Mouse (Mus musculus) neutrophil, adult 5-6 weeks (primary cell): ENCODE measurements around the gene Cwc22. TPM values are rescaled to one million over a fixed set of nuclear protein-coding genes. Genes with fewer than 3 reads are reported as not detected.

ENCODE experiments used
- ATAC-seq: fragments of 151-379, 151-347 bp; 2 replicates; pipeline ENCODE4 v1.8.0; 2017; ENCODE audit warnings: mild to moderate bottlenecking, moderate TSS enrichment; ENCODE audit not compliant: insufficient number of reproducible peaks, poor library complexity, low FRiP score, severe bottlenecking; ENCODE audit errors: extremely low read depth
- total RNA-seq: library from RNA; stranded (forward); fragments of 200-1000 nt; gene quantifications from 2 replicates; pipeline ENCODE4 v1.2.3, GENCODE M21; 2017

The Cwc22 gene
- total RNA-seq, 1 experiment from 2014 or later, result 106 TPM

DNA sequence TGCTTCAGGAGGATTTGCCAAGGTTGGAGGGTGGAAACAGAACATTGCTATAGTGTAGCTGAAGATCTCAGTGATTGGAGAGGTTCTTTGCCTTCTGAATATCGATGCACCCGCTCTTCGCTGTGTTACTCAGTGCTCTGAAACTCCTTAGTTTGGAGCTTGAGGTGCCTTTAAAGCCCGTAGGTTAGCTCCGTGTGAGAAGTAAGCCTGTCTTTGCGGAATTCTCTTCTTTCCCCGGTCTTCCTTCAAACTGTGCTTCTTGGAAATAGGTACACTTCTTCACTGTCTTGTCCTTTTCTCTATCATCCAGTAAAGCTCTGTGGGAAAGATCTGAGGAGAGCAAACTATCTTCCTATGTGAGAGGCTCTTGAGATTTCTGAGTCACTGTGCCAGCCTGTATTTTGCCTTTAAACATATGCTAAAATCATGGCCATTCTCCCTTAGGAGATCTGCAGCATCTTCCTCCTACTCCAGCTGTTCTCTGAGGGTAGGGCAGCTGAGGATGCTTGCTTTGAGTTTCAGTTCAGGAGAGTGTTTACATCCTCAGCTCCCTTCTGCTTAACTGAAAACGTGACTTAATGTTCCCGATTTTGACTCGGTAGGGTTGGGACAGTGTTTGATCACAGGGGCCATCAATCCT is 60.6 kb downstream of the Cwc22 start:
- no peak for ATAC-seq

DNA sequence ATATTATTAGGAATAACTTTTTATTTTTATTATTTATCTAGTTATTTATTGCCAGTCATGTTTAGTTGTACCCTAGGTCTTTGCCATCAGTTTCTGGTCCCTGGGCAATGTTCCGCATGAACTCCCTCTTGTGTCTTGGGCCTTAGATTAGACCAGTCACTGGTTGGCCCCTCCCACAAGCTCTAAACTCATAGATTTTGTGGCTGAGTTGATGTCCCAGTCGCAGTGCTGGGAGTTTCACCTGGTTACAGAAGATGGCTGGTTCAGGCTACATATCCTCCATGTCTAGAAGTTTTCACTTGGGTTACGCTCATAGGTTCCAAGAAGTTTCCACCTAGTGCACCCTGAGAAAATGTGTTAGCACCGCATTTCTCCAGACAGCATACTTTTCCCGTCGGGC is 61.1 kb downstream of the Cwc22 start:
- ATAC-seq, result no peak

DNA sequence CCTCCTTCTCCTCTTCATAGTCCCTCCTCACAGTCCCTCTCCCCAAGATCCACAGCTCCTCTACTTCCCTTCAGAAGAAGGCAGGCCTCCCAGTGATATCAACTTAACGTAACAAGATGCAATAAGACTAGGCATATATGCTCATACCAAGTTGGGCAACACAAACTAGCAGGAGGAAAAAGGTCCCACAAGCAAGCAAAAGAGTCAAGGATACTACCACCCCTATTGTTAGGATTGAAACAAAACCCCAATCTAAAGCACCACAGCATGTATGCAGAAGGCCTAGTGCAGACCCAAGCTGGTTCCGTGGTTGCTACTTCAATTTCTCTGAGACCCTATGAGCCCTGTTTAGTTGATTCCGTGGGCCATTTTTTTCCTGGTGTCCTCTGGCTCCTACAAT is 61.7 kb downstream of the Cwc22 start:
- no peak for ATAC-seq

DNA sequence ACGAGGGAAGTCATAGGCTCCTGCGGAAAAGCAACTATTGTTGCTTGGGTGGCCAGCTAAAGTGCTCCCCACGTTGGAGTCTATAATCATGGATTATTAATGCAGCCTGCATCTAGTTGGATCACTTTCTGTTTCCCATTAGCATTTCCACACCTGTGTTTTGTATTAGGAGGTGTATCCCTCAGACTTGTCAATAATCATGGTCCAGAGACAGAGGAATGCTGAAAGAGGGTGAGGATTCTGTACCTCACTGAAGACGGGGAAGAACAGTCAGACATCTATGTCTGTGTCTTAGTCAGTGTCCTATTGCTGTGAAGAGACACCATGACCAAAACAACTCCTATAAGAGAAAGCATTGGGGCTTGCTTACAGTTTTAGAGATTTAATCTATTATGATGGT is 63.2 kb downstream of the Cwc22 start:
- ATAC-seq, result no peak

DNA sequence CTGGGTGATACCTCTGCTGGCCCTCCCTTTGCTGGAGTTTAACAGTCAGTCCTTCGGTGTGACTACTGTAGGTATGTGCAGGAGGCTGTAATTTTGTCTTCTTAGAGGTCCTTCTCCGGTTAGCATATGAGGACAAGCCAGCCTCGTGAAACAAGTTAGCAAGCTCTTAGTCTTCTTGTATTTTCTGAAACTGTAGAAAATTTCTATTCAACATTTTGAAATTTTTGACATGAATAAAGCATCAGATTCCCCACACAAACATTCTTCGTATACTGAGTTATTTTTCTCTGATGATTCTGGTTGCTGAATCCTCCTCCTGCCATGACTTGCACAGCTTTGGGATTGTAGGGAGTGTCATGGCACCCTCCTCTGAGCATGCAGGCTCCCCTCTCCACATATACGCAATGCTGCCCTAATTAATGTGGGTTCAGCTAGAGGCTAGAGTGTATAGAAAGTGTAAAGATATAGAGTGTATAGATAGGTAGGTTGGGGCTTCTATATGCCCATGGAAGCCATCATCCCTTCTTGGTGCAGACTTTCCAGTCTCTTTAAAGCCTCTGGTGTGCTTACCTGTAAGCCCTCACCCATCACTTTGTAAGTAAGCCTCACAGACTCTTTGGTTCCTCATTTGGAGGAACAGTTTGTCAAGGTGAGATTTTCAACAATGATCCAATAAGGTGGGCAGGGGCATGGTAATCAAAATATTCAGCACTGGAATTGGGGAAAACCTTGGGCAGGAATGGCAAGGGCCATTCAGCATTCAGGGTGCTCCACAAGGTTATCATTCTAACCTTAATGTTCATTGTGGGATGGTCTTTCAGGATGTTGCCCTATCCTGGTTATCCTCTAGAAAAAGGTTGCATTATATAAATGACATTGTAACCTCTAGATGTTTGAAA is 64.6 kb downstream of the Cwc22 start:
- ATAC-seq, result no peak

DNA sequence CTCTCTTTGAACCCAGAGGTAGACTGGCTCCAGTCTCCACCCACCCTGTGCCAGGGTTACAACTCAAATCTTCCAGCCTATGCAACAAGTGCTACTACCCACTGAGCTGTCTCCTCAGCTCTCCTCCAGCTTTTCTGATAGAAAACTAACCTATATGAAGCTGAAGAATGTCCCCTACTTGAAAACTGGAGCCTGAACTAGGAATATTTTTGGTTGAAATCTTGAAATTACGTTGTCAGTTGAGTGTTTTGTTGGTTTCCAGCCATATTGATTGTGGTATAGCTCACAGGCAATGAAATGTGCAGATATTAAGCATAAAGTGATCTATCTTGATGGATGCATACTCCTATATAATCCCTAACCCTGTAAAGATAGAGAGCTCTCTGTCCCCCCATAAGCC is 65.8 kb downstream of the Cwc22 start:
- ATAC-seq, result no peak

DNA sequence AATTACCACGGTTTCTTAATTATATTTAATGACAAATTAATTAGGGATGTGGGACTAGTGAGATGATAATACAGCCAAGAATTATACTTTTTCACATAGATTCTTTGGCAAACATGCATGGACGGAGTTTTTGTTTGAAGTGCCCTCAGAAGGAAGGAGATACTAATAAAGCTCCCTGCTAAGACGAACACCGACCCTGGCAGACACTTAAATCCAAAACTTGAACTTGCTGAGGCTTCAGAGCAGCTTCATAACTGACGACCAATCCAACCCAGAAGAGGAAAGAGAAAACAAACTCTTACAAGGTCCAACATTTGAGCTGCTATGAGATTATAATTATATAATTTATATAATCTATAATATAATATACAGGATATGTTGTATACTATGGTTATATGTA is 66.4 kb downstream of the Cwc22 start:
- no peak for ATAC-seq

DNA sequence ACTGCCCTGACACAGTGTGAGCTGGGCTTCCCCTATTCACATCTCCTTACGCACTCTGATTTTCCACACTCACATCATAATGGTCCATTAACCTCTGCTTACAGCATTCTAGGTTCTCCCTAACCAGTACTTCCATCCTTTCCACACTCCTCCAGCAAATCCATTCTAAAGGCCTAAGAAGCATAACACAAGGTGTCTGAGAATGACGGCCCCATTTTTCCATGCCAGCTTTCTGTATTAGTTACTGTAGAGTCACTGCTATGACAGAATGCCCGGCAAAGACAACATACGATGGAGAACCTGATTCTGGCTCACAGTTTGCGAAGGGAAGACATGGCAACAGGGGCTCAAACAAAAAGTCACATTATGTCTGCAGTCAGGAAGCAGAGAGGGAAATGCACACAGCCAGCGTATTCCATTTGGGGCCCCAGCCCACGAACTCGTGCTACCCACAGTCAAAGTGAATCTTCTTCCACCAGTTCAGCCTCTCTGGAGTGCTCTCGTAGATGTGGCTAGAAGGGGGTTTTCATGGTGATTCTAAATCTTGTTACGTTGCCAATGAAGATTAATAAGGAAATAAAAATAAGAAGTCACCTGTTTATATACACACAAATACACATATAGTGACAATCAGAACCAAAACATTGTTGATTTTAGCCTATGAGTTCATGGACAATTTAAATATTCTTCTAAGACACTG is 68.9 kb downstream of the Cwc22 start:
- no peak for ATAC-seq

DNA sequence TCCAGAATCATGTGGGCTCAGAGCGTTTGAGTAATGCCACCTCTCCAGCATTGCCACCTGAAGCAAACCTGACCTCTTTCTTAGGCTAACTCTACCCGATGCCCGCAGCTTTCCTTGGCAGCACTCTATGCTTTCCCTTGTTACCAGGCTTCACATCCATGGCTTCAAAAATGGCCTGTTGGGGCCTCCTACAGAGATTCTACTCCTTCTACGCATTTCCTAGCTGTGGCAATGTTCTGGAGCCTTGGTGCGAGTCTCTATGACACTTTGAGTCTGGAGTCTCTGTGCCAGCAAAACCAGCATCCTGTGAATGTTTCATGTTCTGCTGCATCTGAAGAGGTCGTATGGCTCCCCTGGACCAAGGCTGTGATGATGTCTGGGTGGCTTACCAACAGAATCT is 69.8 kb downstream of the Cwc22 start:
- no peak for ATAC-seq

DNA sequence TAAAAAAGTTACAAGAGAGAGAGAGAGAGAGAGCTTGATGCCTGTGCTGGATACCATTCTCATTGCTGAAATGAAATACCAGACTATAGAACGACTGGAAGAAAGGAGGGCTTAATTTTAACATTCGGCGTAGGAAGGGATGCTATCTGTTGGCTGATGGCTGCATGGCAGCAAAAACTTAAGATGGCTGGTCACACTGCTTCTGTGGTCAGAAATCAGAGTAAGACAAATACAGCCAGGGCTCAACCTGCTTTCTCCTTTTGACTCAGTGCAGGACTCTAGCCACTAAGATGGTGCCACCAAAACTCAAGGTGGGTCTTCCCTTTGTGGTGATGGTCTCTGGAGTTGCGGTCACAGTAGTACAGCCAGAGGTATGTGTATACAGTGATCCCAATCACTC is 70.7 kb downstream of the Cwc22 start:
- no peak for ATAC-seq

DNA sequence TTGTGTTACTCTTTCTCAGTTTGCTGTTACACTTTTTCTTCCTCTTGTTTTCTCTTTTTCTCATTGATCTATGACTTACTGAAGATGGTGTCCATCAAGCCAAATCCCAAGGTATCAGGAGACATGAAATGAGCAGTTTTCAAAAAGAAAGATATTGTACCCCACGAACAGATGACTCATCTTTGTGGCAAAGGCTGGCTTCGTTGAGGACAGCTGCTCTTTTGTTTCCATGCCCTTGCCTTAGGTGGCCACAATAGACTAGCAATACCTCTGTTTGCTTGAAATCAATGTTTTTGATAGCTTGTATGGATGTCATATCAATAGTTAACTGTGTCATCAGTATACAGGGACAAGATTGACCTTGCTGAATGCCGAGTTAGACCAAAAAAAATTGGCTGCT is 71.5 kb downstream of the Cwc22 start:
- no peak for ATAC-seq

DNA sequence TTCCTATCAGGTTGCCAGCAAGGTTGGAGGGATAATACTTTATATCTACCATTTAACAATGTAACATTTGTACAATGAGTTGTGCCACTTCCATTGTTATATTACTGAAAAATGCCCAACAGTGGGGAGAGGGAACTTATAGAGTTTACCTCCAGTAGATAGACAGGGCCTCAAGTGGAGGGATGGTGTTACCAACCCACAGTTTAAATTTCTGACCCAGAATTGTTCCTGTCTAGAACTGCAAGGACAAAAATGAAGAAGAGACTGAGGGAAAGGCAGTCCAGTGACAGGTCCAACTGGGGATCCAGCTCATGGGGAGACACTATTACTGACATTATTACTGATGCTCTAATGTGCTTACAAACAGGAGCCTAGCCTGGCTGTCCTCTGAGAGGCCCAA is 72.4 kb downstream of the Cwc22 start:
- no peak for ATAC-seq

DNA sequence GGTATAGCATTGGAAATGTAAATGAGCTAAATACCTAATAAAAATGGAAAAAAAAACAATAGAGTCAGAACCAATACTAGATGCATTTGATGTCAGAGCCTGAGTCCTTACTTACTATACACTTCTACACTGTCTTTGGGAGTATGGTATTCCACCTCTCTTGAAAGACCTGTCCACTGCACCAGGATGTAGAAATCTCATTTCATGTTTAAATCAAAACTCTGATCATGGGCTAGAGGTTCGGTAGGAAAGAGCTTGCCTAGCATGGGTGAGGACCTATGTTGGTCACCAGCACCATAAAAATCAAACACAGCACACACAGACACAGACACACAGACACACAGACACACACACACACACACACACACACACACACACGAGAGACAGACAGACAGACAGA is 73.5 kb downstream of the Cwc22 start:
- ATAC-seq, result no peak

DNA sequence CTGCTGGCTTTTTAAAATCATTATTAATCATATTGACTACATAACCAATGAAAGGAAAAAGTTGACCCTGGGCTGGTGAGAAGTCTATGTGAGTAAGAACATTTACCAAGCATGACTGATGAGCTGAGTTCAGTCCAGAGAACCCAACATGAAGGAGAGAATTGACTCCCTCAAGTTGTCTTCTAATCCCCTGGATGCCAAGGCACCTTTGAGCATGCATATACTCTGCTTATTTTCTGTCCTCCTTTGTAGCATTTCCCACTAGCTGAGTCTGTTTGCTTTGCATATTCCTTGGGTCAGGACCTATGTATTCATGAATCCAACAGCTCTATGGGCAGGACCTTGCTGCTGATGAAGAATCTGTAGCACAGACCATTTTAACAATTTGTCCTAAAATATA is 75.0 kb downstream of the Cwc22 start:
- ATAC-seq, result no peak

DNA sequence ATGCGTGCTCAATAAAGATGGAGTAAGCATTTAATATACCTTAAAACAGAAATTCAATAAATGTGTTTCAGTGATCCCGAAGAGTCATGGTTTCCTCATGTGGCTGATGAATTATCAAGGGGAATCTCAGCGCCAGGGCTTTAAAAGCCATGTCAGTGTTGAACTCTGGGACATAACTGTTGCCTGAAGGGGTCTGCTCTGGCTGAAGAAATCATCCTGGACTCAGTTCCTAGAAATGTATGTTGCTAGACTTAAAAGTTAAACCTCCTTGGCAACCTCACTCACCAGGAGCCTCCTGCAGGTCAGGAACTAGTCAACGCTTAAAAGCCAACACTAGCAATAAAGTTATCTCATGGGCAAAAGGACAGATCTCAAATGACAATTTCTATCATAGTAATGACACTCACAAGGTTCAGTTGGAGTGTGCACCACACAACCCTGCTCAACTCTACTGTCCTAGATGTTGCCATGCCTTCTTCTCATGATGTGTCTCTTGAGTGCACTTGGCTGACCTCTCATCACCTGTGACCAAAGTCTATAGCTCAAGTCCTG is 76.4 kb downstream of the Cwc22 start:
- no peak for ATAC-seq

DNA sequence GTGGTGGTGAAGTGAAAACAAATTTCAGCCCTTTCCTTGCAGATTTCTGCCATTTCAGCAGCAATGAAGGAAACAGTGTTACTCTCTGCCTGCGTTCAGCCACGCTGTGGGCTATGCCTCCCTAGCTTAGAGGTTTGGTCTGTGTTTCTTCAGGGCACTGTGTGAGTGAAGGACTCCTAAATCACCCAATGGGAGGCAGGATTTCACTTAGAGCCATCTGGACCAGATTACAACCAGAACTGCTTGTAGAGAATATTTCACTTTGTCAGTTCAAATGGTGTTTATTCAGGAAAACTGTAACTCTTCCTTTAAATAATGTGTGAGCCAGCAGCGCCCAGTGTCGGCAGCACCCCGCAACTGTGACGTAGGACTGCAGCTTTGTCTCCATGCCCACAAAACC is 82.2 kb downstream of the Cwc22 start:
- no peak for ATAC-seq

DNA sequence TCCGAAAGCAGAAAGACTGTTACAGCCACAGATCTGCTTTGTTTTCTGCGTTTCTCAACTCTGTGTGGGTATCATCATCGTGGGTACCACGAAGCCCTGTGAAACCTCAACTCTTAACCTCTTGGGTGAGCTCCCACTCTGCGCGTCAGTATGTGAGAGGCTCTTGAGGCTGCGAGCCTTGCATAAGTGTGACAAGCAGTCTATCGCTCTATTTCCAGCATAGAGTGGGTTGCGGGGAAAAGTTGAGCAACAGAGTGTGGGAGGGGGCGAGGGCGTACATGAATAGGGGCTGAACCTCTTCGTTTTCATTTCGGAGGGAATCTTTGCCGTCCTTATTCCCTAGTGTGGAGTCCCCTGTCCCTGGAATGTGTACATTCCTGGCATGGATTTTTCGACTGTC is 82.7 kb downstream of the Cwc22 start:
- no peak for ATAC-seq

DNA sequence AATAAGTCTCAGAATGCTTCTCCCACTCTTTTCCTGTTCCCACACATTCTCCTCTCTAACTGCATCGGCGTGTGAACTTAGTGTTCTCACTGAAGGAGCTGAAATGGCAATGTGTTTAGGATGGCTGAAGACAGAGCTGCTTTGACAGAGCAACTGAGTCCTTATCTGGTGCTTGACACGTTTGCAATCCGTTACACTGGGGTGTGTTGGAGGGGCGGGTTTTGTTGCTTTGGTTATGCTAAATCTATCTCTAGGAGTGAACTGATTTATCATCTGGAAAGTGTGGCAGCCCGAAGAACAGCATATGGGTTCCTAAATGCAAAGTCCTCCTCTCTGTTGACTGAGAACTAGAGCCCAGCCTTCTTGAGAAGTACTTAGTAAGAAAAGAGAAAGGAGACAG is 104.7 kb downstream of the Cwc22 start:
- ATAC-seq, result no peak

DNA sequence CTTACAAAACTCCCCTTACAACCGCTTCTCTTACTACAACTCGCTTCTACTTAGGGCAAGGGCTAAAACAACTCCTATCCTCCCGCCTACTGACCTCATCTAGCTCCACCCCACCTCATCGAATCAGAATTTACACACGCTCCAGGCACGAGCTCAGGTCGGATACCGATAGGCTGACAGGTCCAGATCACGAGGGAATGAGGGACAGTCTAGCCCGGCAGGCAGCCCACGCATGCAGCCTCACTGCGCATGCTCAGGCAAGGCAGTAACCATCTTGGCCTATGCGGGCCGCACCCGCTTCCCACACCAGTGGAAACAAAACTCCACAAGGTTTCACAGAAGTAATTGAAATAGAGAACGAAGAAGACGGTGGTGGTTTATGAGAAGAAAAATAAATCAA is 106.6 kb downstream of the Cwc22 start:
- ATAC-seq, result no peak

DNA sequence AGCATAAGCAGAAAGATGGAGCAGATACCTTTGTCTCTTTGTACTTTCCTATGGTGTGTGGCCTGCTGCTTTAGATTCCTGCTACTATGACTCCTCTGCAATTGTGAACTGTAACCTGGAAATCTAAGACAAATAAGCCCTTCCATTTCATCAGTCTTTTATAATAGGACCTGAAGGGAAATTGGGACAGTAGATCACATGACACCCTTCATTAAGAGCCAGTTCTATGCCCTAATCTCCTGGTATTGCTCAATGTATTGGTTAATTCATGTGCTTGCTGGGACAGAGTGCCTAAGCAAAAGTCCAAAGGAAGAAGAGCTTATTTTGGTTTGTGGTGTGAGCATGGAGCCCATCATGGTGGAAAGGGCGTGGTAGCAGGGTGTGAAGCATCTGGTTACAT is 107.5 kb downstream of the Cwc22 start:
- ATAC-seq, result no peak
